Mouse (Mus musculus) liver, embryonic 15.5 days (tissue): ENCODE measurements around the gene Pcp4l1. TPM values are rescaled to one million over a fixed set of nuclear protein-coding genes. Genes with fewer than 3 reads are reported as not detected.
"Not testable (repeated sequence)": the region's sequence is repeated elsewhere in the genome, so short reads cannot be mapped to it uniquely, and the experiment has no call there.

Source experiments
- ATAC-seq: fragments of 200-750 bp; cut with Nextera tagmentation; 2 replicates; pipeline ENCODE4 v1.8.0; 2017; ENCODE audit warnings: moderate number of reproducible peaks, mild to moderate bottlenecking, moderate library complexity; ENCODE audit not compliant: insufficient read depth
- H3K27ac ChIP-seq: fragments of 300-500 bp; sonication (generic); replicated peaks from 2 replicates; pipeline ENCODE4 v1.5.1; 2015; ENCODE audit warnings: mild to moderate bottlenecking, inconsistent platforms
- H3K27me3 ChIP-seq: fragments of 300-500 bp; sonication (generic); 2 replicates; pipeline ENCODE4 v1.6.1; 2015; ENCODE audit warnings: mild to moderate bottlenecking, inconsistent platforms
- H3K36me3 ChIP-seq: fragments of 300-500 bp; sonication (generic); replicated peaks from 2 replicates; pipeline ENCODE4 v1.6.1; 2015; ENCODE audit warnings: moderate library complexity, mild to moderate bottlenecking, inconsistent platforms
- H3K4me1 ChIP-seq: fragments of 300-500 bp; sonication (generic); replicated peaks from 2 replicates; pipeline ENCODE4 v1.6.1; 2015; ENCODE audit warnings: inconsistent platforms
- H3K4me2 ChIP-seq: fragments of 300-500 bp; sonication (generic); 2 replicates; pipeline ENCODE4 v1.6.1; 2015; ENCODE audit warnings: moderate library complexity, mild to moderate bottlenecking, inconsistent platforms
- H3K4me3 ChIP-seq: fragments of 300-500 bp; sonication (generic); replicated peaks from 2 replicates; pipeline ENCODE4 v1.5.1; 2015; ENCODE audit warnings: mild to moderate bottlenecking, inconsistent platforms
- H3K9ac ChIP-seq: fragments of 300-500 bp; sonication (generic); 2 replicates; pipeline ENCODE4 v1.6.1; 2015; ENCODE audit warnings: moderate library complexity, mild to moderate bottlenecking, inconsistent platforms
- H3K9me3 ChIP-seq: fragments of 300-500 bp; sonication (generic); replicated peaks from 2 replicates; pipeline ENCODE4 v1.6.1; 2016; ENCODE audit warnings: inconsistent platforms
- WGBS: fragments of 180-500 bp; shearing (Covaris S2); methylation state at CpG from one replicate; pipeline ENCODE4 v1.1.7; 2015; ENCODE audit warnings: mixed read lengths; ENCODE audit not compliant: insufficient replicate concordance; 5-methylcytosine and 5-hydroxymethylcytosine counted together
- polyA plus RNA-seq: library from polyadenylated mRNA; unstranded; fragments of >200 nt; fragmentation: Nextera tagmentation; extraction: Ambion mirVana; gene quantifications from 2 replicates; pipeline ENCODE4 v1.2.1, GENCODE M21; 2015

Gene Pcp4l1
- polyA plus RNA-seq, 1 experiment from 2014 or later, result 1.7 TPM

- H3K4me2 ChIP-seq, result no peak overlapping the region
- 71% methylated on average over 3 of the region's 3 CpGs for WGBS
- H3K4me1 ChIP-seq, result peaks cover 18% of the 10 kb centered on the region
- no peak overlapping the region for H3K4me3 ChIP-seq
- no peak for ATAC-seq
- H3K27ac ChIP-seq, result no peak overlapping the region
- H3K36me3 ChIP-seq, result no peaks in the 10 kb centered on the region
- no peak overlapping the region for H3K9ac ChIP-seq
- peaks cover 54% of the 10 kb centered on the region for H3K27me3 ChIP-seq
- no peaks in the 10 kb centered on the region for H3K9me3 ChIP-seq
These were observed 33.5 kb downstream of the Pcp4l1 start for GRCm38 (mm10) chr1:171162526-171162925.

GRCm38 (mm10) chr1:171159485-171159975 lies 36.5 kb downstream of the Pcp4l1 start:
- H3K9ac ChIP-seq, result no peak overlapping the region
- peaks cover 66% of the 10 kb centered on the region for H3K27me3 ChIP-seq
- no peaks in the 10 kb centered on the region for H3K9me3 ChIP-seq
- no peak overlapping the region for H3K27ac ChIP-seq
- H3K4me2 ChIP-seq, result peak overlapping the region; percentile 52
- no peak overlapping the region for H3K4me3 ChIP-seq
- ATAC-seq, result peak; percentile 53
- no peaks in the 10 kb centered on the region for H3K36me3 ChIP-seq
- 3% methylated on average over 15 of the region's 15 CpGs for WGBS
- H3K4me1 ChIP-seq, result peaks cover 18% of the 10 kb centered on the region

- Histone ChIP-seq H3K4me3 (no peak overlapping the region), H3K27ac (no peak overlapping the region), H3K36me3 (no peaks in the 10 kb centered on the region), H3K9me3 (no peaks in the 10 kb centered on the region), H3K9ac (no peak overlapping the region), H3K4me1 (peaks cover 18% of the 10 kb centered on the region), H3K4me2 (no peak overlapping the region), H3K27me3 (peaks cover 66% of the 10 kb centered on the region)
- no peak for ATAC-seq
These were observed 38.1 kb downstream of the Pcp4l1 start for GRCm38 (mm10) chr1:171157965-171158364.

- H3K4me3 ChIP-seq, result no peak overlapping the region
- no peaks in the 10 kb centered on the region for H3K9me3 ChIP-seq
- no peak for ATAC-seq
- H3K27ac ChIP-seq, result no peak overlapping the region
- H3K4me1 ChIP-seq, result peaks cover 25% of the 10 kb centered on the region
- H3K9ac ChIP-seq, result no peak overlapping the region
- H3K36me3 ChIP-seq, result no peaks in the 10 kb centered on the region
- H3K4me2 ChIP-seq, result no peak overlapping the region
- peaks cover 65% of the 10 kb centered on the region for H3K27me3 ChIP-seq
- 36% methylated on average over 3 of the region's 3 CpGs for WGBS
These were observed 39.4 kb downstream of the Pcp4l1 start for GRCm38 (mm10) chr1:171156644-171157043.

- Histone ChIP-seq H3K9me3 (no peaks in the 10 kb centered on the region), H3K9ac (no peak overlapping the region), H3K36me3 (no peaks in the 10 kb centered on the region), H3K4me2 (no peak overlapping the region), H3K27me3 (peaks cover 28% of the 10 kb centered on the region), H3K27ac (no peak overlapping the region), H3K4me1 (peaks cover 40% of the 10 kb centered on the region), H3K4me3 (no peak overlapping the region)
- WGBS, result 79% methylated on average over 4 of the region's 4 CpGs
- no peak for ATAC-seq
These were observed 44.1 kb downstream of the Pcp4l1 start for GRCm38 (mm10) chr1:171151966-171152365.

- Histone ChIP-seq H3K4me2 (peak overlapping the region; percentile 90), H3K27ac (peak overlapping the region; percentile 78), H3K36me3 (peaks cover 2% of the 10 kb centered on the region), H3K4me3 (peak overlapping the region; percentile 88), H3K4me1 (peaks cover 40% of the 10 kb centered on the region), H3K9ac (peak overlapping the region; percentile 60), H3K27me3 (peaks cover 17% of the 10 kb centered on the region), H3K9me3 (no peaks in the 10 kb centered on the region)
- 10% methylated on average over 18 of the region's 18 CpGs for WGBS
- ATAC-seq, result peak; percentile 53
These were observed 45.2 kb downstream of the Pcp4l1 start for GRCm38 (mm10) chr1:171150838-171151391.

GRCm38 (mm10) chr1:171149974-171150760 lies 45.9 kb downstream of the Pcp4l1 start, which contains the start of the genes Sdhc and Mpz:
Gene Sdhc (minus strand): TSS chr1:171150603.
Gene Mpz (plus strand): TSS chr1:171150711.
- peak; percentile 94 for ATAC-seq
- Histone ChIP-seq H3K27me3 (peaks cover 10% of the 10 kb centered on the region), H3K36me3 (peaks cover 9% of the 10 kb centered on the region), H3K27ac (peak within 1 kb of the TSS; percentile 78), H3K4me1 (peaks cover 40% of the 10 kb centered on the region), H3K9ac (peak within 1 kb of the TSS; percentile 89), H3K4me2 (peak within 1 kb of the TSS; percentile 90), H3K9me3 (no peaks in the 10 kb centered on the region), H3K4me3 (peak within 1 kb of the TSS; percentile 88)
- WGBS, result under 1% methylated on average over 34 of the region's 34 CpGs

- H3K27me3 ChIP-seq, H3K4me3 ChIP-seq, ATAC-seq, H3K9me3 ChIP-seq, H3K27ac ChIP-seq, H3K9ac ChIP-seq, H3K4me1 ChIP-seq, H3K4me2 ChIP-seq: not testable (repeated sequence)
- 75% methylated on average over 11 of the region's 11 CpGs for whole genome bisulfite sequencing
- H3K36me3 ChIP-seq, result peaks cover 65% of the 10 kb centered on the region
These were observed 53.1 kb downstream of the Pcp4l1 start for GRCm38 (mm10) chr1:171142981-171143380.

- H3K27me3 ChIP-seq, result not testable (repeated sequence)
- 84% methylated on average over 8 of the region's 8 CpGs for WGBS
- H3K36me3 ChIP-seq, result peaks cover 88% of the 10 kb centered on the region
These were observed 58.4 kb downstream of the Pcp4l1 start for GRCm38 (mm10) chr1:171137486-171138155.

GRCm38 (mm10) chr1:171135600-171135999 lies 60.5 kb downstream of the Pcp4l1 start:
- H3K36me3 ChIP-seq, result peaks cover 86% of the 10 kb centered on the region
- WGBS, result 83% methylated on average over 2 of the region's 2 CpGs

More at GRCm38 (mm10) chr1:171137486-171138155, 58.4 kb downstream of the Pcp4l1 start:
- not testable (repeated sequence) for H3K4me3 ChIP-seq, H3K4me2 ChIP-seq, H3K4me1 ChIP-seq, H3K9me3 ChIP-seq, H3K27ac ChIP-seq, H3K9ac ChIP-seq, ATAC-seq

GRCm38 (mm10) chr1:171130971-171131370 lies 65.1 kb downstream of the Pcp4l1 start:
- Histone ChIP-seq H3K27me3 (no peaks in the 10 kb centered on the region), H3K27ac (no peak overlapping the region), H3K4me2 (no peak overlapping the region), H3K4me1 (peaks cover 12% of the 10 kb centered on the region), H3K36me3 (peaks cover 87% of the 10 kb centered on the region), H3K4me3 (no peak overlapping the region), H3K9ac (no peak overlapping the region), H3K9me3 (no peaks in the 10 kb centered on the region)
- ATAC-seq, result no peak
- 77% methylated on average over 1 of the region's 1 CpGs for WGBS

More at GRCm38 (mm10) chr1:171135600-171135999, 60.5 kb downstream of the Pcp4l1 start:
- Histone ChIP-seq H3K4me1 (peaks cover 13% of the 10 kb centered on the region), H3K4me2 (no peak overlapping the region), H3K9ac (no peak overlapping the region), H3K4me3 (no peak overlapping the region), H3K27me3 (no peaks in the 10 kb centered on the region), H3K27ac (no peak overlapping the region), H3K9me3 (no peaks in the 10 kb centered on the region)
- no peak for ATAC-seq
